Mouse (Mus musculus) retina, adult 2 months (tissue): ENCODE measurements at regions not wholly inside any gene's neighbourhood (a gene's known extent, or its start where the extent isn't known, plus 50 kb on each side); places are given as distances from the start of the nearest gene placed in this dataset.

Experiments used
- DNase-seq: peaks from one replicate; pipeline ENCODE4 v3.0.0-alpha.2; 2012; ENCODE audit warnings: low read depth, low spot score

DNA sequence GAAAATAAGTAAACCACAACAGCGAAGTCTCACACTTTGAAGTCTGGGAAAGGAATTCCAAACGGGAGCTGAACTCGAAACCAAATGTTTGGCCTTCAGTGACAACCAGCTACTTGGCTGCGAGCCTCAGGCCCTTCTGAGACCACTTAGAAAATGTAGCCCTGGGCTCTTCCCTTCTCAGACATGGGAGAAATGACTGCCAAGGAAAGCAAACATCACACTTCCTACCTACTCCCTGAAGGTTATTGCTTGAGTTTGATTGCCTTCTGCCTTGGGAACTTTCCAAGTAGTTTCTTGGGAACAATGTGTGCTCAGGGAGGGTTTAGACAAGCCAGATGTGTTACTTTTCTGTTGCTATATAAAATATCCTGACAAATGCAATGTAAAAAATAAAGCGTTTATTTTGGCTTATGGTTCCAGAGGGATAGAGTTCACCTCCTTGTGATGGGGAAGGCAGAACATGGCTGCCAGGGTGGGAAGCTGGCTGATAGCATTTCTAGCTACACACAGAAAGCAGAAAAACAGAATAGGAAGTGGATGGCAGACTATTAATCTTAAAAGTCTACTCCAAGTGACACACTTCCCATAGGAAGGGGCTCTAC is 194.8 kb upstream of the Rack1 start:
- no peak for DNase-seq

DNA sequence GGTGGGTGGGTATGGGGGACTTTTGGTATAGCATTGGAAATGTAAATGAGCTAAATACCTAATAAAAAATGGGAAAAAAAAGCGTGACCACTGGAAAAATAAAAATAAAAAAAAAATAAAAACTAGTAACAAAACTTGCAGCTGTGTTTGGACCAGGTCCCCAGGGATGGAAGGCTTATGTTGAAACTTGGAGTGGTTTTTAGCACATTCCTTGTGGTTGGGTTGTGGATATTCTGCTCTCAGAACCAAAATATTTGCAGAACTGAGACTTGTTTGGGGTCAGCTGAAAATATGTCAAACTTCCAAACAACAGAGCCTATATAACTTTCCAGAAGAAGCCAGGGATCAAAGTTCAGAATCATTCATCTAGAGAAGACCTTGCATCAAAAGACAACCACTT is 199.0 kb upstream of the Rack1 start:
- DNase-seq = no peak

DNA sequence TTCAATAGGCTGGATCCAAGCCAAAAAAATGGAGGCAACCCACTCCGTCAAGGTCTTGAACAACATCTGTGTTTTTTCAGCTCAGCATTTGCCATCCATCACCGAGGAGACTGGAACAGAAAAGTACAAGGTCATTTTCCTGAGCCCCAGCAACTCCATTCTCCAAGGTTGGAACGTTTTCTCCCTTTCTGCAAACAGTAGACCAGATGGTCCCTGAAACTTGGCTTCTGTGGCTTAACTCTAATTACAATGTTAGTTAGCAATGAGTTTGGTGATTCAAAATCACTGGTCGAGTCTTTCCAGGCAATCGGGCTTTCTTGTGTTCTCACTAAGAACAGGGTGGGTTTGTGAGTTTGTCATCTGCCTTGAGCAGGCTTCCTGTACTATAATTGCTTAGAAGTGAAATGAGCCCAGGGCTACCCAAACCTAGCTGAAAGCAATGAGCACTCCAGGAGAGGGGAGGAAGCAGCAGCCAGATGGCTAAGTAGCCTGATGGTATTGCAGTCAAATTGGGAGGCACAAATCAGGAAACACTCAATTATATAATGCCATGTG is 200.5 kb upstream of the Rack1 start:
- no peak for DNase-seq

DNA sequence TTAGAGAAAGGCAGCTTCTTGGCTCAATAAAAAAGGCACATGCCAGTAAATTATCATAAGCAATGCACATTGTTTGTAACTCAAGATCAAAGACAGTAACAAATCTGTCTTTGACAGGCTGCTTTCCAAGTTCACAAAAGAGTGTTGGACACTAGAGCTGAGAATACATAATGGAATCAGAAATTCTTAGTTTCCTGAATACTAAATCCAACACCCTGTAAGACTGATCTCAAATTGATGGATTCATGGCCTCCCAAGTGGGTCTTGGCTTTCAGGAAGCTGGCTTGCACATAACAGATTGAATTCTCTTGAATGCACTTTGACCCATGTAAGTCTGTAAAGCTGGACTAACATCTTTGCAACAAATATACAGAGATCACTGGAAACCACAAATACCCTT is 201.1 kb upstream of the Rack1 start:
- DNase-seq = no peak

DNA sequence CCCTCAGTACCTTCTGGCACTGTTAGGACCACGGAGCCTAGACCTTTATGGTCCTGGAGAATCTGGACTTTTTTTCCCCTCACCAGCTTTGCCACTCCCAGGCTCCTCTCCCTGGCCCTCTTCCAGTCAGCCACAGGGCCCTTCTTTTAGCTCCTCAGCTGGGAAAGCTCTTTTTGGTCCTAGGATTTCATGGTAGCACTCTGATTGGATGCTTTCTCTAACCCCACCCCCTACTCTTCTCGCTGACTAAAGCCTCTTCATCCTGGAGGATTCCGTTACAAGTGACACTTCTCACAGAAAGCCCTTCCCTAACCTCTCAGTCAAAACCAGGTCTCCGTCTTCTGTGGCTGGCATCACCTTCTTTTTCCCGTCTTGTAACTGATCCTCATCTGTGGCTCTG is 205.7 kb upstream of the Rack1 start:
- no peak for DNase-seq

DNA sequence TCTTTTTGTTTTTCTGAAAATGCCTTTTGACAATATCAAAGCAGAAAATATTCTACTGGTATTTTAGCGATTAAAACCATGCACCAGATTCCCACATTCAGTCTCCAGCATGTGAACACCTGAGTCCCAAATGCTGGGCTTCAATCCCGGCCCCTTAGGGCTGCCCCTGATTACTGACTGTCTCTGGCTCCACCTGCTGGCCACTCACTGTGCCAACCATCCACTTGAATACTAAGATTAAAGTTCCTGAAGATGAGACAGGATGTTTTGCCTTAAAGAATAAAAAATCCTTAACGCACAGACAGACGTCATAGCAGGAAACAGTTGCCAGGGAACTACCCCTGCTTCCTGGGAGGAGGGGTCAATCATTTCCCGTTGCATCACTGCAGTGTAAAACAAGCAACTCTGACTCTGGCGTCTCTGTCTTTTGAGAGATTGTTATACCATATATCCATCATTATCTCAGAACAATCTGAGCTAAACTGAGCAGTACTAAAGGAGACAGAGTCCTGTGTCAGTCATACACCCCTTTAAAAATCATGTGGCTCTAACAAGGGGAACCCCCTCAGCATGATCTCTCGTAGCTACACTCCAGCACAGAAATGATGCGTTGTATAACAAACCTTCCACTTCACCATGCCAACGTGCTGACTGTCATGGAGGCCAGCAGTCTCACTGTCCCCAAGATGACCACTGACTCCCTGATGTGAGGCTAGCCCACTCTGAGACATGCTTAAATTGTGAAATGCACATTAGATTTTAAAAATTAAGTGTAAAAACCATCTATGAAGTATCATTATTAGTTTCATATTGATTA is 211.1 kb upstream of the Rack1 start:
- peak; percentile 11 for DNase-seq

DNA sequence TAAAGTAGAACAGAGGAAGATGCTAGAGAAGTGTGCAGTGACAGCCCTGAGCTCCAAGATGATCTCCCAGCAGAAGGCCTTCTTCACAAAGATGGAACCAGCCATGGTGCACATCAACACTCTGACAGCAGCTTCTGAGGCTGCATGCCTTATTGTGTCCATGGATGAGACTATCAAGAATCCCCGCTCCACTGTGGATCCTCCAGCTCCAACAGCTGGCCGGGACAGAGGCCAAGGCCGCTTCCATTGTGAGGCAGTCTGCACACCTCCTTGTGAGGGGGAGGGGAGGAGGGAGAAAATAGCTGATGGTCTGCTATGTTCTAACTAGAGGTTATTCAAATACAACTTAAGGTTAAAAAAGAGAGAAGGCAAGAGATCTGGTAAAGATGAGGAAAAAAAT is 231.4 kb upstream of the Rack1 start:
- DNase-seq = no peak

DNA sequence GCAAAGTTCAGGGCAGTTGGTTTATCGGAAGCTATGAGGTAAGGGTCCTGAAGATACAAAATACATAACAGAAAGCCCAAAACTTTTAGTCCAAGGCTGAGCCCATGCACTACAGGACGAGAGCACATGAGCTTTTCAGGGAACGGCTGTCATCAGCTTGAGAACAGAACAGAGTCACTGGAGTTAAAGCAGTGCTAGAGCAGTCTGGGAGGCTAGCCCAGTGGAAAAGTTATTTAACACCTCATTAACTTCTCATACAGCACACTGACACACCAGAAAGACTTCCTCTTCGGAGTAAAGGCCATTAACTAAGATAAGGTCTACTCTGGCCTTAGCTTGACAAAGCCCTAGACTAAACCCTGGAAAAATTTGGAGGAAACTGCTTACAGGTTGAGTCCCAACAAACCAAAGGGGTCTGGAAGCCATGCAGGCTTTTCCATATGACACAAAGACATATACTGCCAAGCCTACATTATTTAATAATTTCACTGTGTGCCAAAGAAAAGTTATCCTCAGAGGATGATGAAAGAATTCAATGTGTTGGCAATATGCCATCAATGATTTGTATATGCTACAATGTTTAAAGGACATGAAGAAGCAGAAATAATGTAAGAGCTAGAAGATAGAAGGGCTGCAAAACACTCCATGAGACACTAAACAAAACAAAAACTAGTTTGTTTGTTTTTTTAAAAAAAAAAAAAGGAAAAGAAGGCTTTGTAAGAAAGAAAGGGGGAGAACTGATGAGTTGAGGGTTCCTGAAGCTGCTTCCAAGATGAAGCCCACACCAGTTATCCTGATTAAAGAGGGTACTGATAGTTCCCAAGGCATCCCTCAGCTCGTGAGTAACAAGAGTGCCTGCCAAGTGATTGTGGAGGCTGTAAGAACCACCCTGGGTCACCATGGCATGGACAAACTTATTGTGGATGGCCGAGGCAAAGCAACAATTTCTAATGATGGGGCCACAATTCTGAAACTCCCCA is 232.3 kb upstream of the Rack1 start:
- DNase-seq = no peak

DNA sequence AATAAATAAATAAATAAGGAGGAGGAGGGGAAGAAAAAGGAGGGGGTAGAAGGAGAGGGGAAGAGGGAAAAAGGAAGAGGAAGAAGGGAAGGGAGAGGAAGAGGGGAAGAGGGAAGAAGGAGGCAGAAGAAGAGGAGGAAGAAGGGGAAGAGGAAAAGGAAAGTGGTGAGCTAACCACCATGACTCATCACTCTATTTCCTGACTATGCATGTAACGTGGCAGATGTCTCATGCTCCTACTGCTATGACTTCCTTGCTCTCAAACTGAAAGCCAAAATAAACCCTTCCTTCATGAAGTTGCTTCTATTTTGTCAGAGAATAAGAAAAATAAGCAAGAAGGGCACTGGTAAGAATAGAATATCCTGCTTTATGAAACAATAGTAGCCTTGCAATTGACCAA is 242.1 kb upstream of the Rack1 start:
- DNase-seq = no peak

DNA sequence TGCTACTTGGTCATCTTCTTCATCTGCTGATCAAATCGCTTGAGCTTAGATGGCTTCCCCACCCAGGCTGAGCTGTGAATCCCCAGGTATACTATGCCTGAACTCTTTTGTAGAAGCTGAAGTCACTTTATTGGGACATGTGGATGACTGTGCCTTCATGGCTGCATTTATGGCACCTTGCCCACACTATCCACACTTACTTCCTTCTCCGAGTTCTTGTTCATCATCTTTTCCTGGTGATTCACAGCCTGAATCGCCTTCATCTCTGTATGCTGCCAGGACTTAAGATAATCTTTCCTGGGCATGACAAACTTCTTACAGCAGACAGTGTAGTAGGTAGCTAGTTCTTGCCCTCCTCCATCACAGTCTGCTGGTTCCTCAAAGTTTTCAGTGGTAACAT is 248.1 kb upstream of the Rack1 start:
- DNase-seq = no peak

DNA sequence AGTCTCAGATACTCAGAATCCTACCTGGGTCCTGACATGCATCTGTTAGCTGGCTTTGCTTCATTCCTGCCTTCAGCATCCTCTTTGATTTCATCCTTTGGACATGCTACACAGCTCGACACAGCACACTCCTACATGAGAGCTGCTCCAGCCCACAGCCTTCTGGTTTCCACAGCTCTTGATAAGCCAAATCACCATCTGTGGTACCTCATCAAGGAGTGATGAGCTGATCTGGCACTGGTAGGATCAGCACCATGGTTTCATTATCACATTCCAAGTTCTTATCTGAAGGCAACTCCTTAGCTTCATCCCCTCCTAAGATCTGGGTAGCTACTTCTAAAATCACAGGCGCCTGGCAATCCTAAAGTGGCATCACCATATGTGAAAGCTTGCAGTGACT is 248.9 kb upstream of the Rack1 start:
- no peak for DNase-seq

DNA sequence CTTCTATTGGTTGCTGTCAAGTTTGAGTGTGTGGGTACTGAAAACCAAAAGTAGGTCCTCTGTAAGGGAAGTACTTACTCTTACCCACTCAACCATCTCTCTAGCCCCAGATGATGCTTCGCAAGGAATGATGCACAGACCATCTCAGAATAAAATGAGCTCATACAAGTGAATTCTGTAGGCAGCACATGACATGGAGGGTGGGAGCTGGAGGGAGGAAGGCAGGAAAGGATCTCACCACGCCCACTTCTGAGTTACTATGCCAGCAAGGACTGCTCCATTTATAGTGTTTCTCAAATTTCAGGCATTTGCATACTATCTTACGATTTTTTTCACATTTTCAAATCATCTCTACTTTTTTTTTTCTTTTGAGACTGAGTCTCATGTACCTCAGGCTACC is 273.8 kb upstream of the Rack1 start:
- DNase-seq = no peak

DNA sequence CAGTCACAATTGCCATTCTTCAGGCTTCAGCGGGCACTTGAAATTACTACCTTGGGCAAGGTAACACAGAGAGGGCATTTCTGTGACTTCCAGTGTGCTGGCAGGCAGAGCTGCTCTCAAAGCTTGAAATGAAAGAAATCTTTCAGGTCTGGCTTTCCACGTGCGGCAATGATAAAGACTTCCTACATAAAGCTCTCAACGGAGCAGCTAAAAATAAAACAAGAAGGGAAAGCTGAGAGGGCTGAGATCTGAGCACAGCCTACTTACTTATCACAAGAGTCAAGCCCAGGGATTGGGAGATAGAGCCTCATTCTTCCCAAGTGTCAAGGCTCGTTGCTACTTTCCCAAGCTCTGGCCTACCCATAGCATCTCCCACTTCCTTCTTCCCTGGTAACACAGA is 274.6 kb upstream of the Rack1 start:
- DNase-seq = no peak

DNA sequence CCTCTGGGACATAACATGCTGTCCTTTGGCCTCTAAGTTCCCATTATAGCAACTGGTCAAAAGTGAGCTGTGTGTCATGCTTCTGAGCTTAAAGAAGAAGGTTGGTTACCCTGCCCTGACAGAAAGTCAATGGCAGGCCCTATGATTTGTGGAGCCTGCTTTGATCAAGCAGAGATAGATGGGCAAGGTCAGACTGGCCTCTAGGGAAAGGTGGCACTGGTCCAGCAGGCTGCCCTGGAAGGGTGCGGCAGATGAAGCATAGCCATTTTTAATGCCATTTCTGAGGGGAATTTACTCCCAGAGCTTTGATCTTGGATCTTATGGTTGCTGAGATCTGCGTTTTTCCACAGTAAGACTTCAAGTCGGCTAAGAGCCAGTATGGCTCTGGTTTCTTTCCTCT is 293.2 kb upstream of the Rack1 start:
- DNase-seq = no peak

DNA sequence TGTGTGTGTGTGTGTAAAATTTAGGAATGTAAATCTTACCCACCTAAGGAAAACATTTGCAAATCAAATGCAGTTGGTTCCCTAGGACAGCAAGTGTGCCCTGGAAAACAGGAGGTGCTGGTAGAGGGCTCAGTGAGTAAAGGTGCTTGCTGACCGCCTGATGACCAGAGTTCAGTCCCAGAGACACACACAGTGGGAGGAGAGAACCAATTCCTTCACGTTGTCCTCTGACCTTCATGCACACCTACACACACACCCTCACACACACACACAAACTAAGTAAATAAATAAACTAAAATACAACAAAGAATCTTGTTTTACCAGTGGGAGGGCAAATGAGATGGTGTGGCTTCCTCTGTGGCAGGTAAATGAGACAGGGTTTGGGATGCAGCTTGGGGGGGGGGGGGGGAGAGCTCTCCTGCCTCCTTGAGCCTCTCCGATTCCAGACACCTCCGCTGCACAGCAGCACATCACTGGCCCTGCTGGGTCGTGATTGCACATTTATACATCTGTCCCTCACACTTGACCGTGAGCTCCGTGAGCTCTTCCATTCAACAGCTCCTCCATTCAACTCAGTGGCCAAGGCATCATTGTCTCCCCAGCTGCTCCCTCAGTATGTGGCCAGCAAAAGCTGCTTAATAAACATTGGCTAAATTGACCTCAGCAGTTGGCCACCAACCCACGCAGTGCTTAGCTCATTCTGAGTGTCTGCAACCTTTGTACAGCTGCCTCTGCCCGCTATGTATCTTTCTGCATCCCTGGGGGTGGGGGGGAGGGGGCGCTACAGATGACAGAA is 297.9 kb upstream of the Rack1 start:
- DNase-seq = no peak

DNA sequence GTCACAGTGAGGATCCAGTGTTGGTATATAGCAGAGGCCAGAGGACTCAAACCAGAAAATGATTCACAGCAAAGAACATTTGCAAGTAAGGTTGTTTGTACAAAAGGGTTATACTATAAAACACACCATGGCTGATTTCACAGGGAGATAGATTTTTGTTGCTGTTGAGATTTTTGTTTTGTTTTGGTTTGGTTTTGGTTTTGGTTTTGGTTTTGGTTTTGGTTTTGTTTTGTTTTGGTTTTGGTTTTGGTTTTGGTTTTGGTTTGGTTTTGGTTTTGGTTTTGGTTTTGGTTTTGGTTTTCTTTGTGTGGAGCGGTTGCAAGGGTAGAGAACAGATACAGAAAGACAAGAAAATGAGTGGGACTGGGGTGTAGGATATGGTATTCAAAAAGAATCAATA is 301.1 kb upstream of the Rack1 start:
- no peak for DNase-seq

DNA sequence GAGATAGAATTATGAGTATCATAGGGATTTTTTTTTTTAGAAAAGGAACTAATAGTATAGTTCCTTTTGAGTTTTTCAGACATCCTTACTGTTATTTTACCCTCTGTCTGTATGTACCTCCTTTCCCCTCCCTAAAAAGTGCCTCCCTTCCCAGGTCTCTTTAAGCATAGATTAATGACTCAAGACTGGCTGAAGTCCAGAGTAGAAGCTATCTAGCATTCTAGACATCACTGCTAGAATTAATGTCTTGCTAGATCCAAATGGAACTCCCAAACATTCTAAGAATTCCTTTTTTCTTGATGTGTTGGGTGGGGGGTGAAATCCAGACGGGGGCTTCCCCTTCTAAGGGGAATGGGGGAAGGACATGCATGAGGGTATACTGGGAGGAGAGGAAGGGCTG is 311.8 kb upstream of the Rack1 start:
- DNase-seq = no peak

DNA sequence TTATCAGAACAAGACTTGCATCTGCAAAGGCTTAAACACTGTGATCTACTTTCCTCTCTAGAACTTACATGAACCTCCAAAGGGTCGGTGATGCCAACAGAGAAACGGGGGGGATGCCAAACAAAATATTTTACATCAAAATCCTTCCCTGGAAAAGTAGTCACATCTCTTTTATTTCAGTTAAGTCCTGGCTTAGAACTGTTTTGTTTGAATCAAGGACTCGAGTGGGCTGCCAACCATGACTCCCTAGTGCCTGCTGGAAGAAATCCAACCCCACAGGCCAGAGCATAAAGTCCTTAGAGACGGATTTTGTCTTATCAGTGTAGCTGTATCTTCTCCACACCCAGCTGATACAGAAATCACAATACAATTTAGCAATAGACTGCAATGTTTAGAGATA is 336.1 kb upstream of the Rack1 start:
- DNase-seq = no peak

DNA sequence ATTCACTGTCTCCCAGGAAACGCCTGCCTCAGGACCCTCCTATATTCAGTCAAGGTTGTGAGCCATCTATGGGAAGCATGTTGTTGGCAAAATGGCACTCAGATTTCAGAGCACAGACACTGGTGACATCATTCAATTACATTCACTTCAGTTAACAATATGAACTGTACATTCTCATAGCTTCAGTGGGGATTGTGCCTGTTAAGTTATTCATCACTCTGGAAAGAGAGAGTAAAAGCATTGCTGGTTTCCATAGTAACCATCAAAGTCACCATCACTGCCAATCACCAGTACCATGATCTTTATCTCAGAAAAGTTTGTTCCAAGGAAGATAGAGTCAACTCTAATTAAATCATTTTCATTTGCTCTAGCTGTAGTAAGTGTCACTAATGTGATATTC is 350.2 kb upstream of the Rack1 start:
- DNase-seq = no peak

DNA sequence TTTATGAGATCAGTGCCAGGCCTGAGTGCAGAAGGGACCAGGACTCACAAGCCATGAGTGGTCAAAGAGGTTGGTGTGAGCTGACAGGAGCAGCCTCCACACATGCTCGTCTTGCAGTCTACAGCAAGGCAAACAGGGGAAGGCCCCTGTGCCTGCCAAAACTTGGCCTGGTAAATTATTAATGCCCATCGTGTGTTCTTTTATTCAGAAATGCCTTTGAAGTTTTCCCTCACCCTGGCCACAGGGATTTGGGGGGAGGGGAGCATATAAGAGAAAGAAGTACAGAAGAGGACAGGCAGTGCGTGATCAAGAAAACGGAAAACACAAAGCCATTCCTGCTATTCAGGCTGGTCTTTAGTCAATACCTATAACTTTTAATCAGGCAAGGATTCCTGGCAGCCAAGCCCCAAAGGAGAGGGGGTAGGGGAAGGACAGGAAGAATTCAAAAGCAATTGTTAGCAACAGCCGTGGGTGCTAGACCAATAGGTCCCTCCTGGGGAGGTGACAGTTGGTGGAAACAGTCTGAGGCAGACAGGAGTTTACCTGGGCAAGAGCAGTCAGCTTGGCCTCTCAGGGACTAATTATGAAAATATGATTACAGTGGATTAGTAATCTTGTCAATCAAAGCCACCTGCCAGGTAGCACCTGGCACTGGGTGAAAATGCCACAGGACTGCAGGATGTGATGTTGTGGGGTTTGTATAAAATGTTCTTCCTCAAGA is 357.4 kb upstream of the Rack1 start:
- no peak for DNase-seq

DNA sequence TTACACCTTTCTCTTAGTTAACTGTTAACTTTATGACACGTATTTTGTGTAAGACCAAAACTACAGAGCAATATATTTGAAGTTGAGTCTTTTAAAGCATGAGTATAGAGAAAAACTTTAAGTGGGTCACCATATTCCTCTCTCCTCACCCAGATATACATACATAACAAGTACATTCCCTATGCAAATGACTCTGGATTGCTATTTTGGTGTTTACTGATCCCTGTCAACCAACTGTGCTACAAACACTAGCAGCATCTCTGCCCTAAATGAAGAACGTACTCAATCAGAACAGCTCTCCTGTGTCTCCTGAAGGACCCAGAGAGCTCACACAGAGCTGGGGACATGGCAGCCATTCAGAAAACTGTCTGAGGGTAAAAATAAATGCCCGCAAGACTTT is 363.4 kb upstream of the Rack1 start:
- no peak for DNase-seq
